Mouse (Mus musculus): ENCODE results near the gene Olfr450. TPM values are rescaled to one million over a fixed set of nuclear protein-coding genes. Genes with fewer than 3 reads are reported as not detected.

Gene Olfr450
- not detected in 2 replicates for polyA plus RNA-seq (2012)

GRCm38 (mm10) chr6:42811639-42812038 is at the start of gene Olfr450:
Olfr450 (plus strand) TSS chr6:42811939.

GRCm38 (mm10) chr6:42784793-42785192 is 26.9 kb upstream of the Olfr450 start, which contains the start of gene Olfr452:
Olfr452 (plus strand) TSS chr6:42785093.

GRCm38 (mm10) chr6:42834084-42834483 is 22.3 kb downstream of the Olfr450 start, which contains the start of gene Olfr449:
Olfr449 (plus strand) TSS chr6:42834384.

Other genes starting within 250 kb of the Olfr450 start
- not detected in 2 replicates for gene Tcaf3, start 214.2 kb upstream of the Olfr450 start, polyA plus RNA-seq (2012)
- 0.04 TPM in 2 replicates for gene Tcaf2, start 166.7 kb upstream of the Olfr450 start, polyA plus RNA-seq (2012)
- 0.19 and 0.32 TPM in 2 replicates for gene Tcaf1, start 101.9 kb upstream of the Olfr450 start, polyA plus RNA-seq (2012)
- not detected in 2 replicates for gene Olfr453, start 72.6 kb upstream of the Olfr450 start, polyA plus RNA-seq (2012)
- gene Olfr38, start 55.5 kb upstream of the Olfr450 start, polyA plus RNA-seq (2012) = not detected in 2 replicates
- not detected in 2 replicates for gene Olfr452, start 26.8 kb upstream of the Olfr450 start, polyA plus RNA-seq (2012)
- gene Olfr449, start 22.4 kb downstream of the Olfr450 start, polyA plus RNA-seq (2012) = not detected in 2 replicates
- not detected in 2 replicates for gene Olfr448, start 78.5 kb downstream of the Olfr450 start, polyA plus RNA-seq (2012)
- gene Olfr447, start 96.9 kb downstream of the Olfr450 start, polyA plus RNA-seq (2012) = not detected in 2 replicates
- gene Olfr446, start 109.4 kb downstream of the Olfr450 start, polyA plus RNA-seq (2012) = not detected in 2 replicates
- not detected in 2 replicates for gene Olfr444, start 137.1 kb downstream of the Olfr450 start, polyA plus RNA-seq (2012)